Mouse (Mus musculus): ENCODE results near the gene Myzap.

DNA sequence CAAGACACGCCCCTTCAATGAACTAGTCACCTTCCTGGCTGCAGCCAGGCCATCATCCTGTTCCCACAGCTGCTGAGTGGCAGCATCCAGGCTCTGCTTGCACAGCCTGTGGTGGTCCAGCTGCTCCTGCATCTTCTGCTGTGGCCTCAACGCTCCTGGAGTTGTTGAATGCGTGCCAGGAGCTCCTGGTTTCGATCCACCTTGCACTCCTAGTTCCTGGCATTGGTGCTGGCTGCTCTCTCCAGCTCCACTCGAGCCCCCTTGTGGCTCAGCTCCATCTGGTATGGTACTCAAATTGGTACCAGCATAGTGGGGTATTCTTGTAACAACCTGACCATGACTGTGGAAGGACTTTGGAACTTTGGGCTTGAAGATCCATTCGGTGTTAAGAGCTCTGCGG is 7.7 kb upstream of the Myzap start:
- TF ChIP-seq FLI1 (IDR thresholded peaks at IDR 0.05; ENCODE audit: low read length) (no peak), GATA1 (IDR thresholded peaks at IDR 0.05; ENCODE audit: borderline replicate concordance, low read length) (no peak)
